25 mouse cellular contexts compared by ENCODE assay signal in the genomic region with DNA sequence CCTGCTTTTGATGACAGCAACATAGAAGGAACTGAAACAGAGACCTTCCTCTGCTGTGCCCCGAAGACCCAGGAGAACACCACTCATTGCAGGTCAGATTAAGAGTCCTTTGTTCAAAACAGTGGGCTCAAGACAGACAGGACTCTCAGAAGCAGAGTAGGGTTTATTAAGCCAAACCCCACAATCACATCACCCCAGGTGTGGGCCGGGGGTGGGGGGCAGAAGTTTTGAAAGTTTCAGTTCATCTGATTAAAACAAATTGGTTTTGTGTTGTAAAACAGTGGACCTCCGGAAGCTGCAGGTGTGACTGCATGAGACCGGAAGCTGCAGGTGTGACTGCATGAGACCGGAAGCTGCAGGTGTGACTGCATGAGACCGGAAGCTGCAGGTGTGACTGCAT. TPM values are rescaled to one million over a fixed set of nuclear protein-coding genes. Genes with fewer than 3 reads are reported as not detected.
DNase-seq lines count a peak whose midpoint lies in the region; ATAC-seq and TF ChIP-seq lines count a peak whose summit lies in the region.
"Had no signal": no experiment of that assay in that cellular context is flagged by ENCODE, and none has a peak within 500 bp of the region (broad histone marks: within the 10 kb centered on the region; RNA-seq: fewer than 3 reads in every experiment).

No protein-coding gene starts in this region.

- H3K9me3 ChIP-seq in forebrain, embryonic 14.5 days (replicated peaks; ENCODE audit: control insufficient read depth, low read length) = no peaks in the 10 kb centered on the region
- H3K9me3 ChIP-seq in forebrain, embryonic 16.5 days (ENCODE audit: control insufficient read depth, low read length) = no peaks in the 10 kb centered on the region
- H3K9me3 ChIP-seq: embryonic facial prominence, embryonic 13.5 days; heart, embryonic 13.5 days; kidney, embryonic 15.5 days; limb, embryonic 13.5 days; lung, embryonic 15.5 days; megakaryocyte, embryonic 14.5 days; midbrain, embryonic 12.5 days; neural tube, embryonic 12.5 days had no signal

- no peak for ATAC-seq in forebrain, embryonic 14.5 days
- ATAC-seq in forebrain, embryonic 16.5 days = no peak
- ATAC-seq: hindbrain, embryonic 16.5 days had no signal

- no peak for TF ChIP-seq POLR2A in thymus, adult 2 months (IDR thresholded peaks at IDR 0.05; ENCODE audit: control insufficient read depth, extremely low read depth, insufficient read depth, low read length, poor library complexity)

- intact Hi-C loops in gastrocnemius, postnatal 14 days (cut with DNase I; ENCODE audit: low total_unique reads) = loop anchor here (10.0 kb wide), 1 partner anchor 83 kb away; no protein-coding TSS in a partner anchor

- H3K9ac ChIP-seq in forebrain, embryonic 14.5 days (ENCODE audit: low read length) = no peak overlapping the region
- H3K9ac ChIP-seq in forebrain, embryonic 16.5 days (replicated peaks; ENCODE audit: low read depth, low read length) = no peak overlapping the region
- H3K9ac ChIP-seq: embryonic facial prominence, embryonic 13.5 days; heart, embryonic 13.5 days; kidney, embryonic 15.5 days; limb, embryonic 13.5 days; lung, embryonic 15.5 days; midbrain, embryonic 12.5 days; neural tube, embryonic 12.5 days had no signal

- no peaks in the 10 kb centered on the region for H3K27me3 ChIP-seq in forebrain, embryonic 14.5 days (replicated peaks; ENCODE audit: control insufficient read depth, insufficient read depth, low read length)
- no peaks in the 10 kb centered on the region for H3K27me3 ChIP-seq in forebrain, embryonic 16.5 days (replicated peaks; ENCODE audit: control insufficient read depth, insufficient read depth, low read length)
- H3K27me3 ChIP-seq in thymus, adult 2 months (ENCODE audit: control insufficient read depth, insufficient read depth, low read length) = no peaks in the 10 kb centered on the region
- H3K27me3 ChIP-seq: embryonic facial prominence, embryonic 13.5 days; heart, embryonic 13.5 days; kidney, embryonic 15.5 days; limb, embryonic 13.5 days; lung, embryonic 15.5 days; midbrain, embryonic 12.5 days; neural tube, embryonic 12.5 days had no signal

- H3K4me2 ChIP-seq in forebrain, embryonic 14.5 days (ENCODE audit: low read length) = no peak overlapping the region
- H3K4me2 ChIP-seq in forebrain, embryonic 16.5 days (ENCODE audit: low read length) = no peak overlapping the region
- H3K4me2 ChIP-seq: embryonic facial prominence, embryonic 13.5 days; heart, embryonic 13.5 days; kidney, embryonic 15.5 days; limb, embryonic 13.5 days; liver, embryonic 11.5 days; lung, embryonic 15.5 days; midbrain, embryonic 12.5 days had no signal

- H3K27ac ChIP-seq in forebrain, embryonic 14.5 days (ENCODE audit: low read depth, low read length) = peak overlapping the region; percentile 59; the same call in 1 of the 2 replicates
- no peak overlapping the region; the same call in 1 of the 2 replicates for H3K27ac ChIP-seq in forebrain, embryonic 16.5 days (ENCODE audit: low read length)
- H3K27ac ChIP-seq in layer of hippocampus, adult 2 months = peak overlapping the region; percentile 83; the same call in 1 of the 2 replicates
- peak overlapping the region; percentile 19; the same call in 1 of the 2 replicates for H3K27ac ChIP-seq in thymus, adult 2 months (ENCODE audit: control insufficient read depth, insufficient read depth, low read length)
- H3K27ac ChIP-seq: embryonic facial prominence, embryonic 13.5 days; heart, embryonic 13.5 days; kidney, embryonic 15.5 days; limb, embryonic 13.5 days; lung, embryonic 15.5 days; midbrain, embryonic 12.5 days had no signal

- H3K4me1 ChIP-seq in forebrain, embryonic 14.5 days (ENCODE audit: control insufficient read depth, insufficient read depth, low read length) = no peaks in the 10 kb centered on the region
- H3K4me1 ChIP-seq in forebrain, embryonic 16.5 days (replicated peaks; ENCODE audit: control insufficient read depth, insufficient read depth, low read length) = peaks cover 17% of the 10 kb centered on the region
- H3K4me1 ChIP-seq in thymus, adult 2 months (replicated peaks; ENCODE audit: control insufficient read depth, insufficient read depth, low read length) = no peaks in the 10 kb centered on the region

- DNase-seq in forebrain, embryonic 14.5 days (ENCODE audit: low spot score) = no peak
- DNase-seq in layer of hippocampus, adult 2 months (ENCODE audit: low spot score in 2 of 2) = no peak
- no peak for DNase-seq in layer of hippocampus, postnatal 14 days (ENCODE audit: low spot score in 2 of 2)
- DNase-seq in thymus, adult 2 months = peak; percentile 0
- no peak for DNase-seq in thymus, adult 18-20 months
- no peak for DNase-seq in gastrocnemius, postnatal 14 days
- DNase-seq: adrenal gland, postnatal 14 days; cerebellum, adult 11 months; cerebellum, adult 9-11 months; gastrocnemius, postnatal 25 days; heart, postnatal 10 days; kidney, adult 18-20 months; kidney, postnatal 25 days; lung, postnatal 4 days had no signal

- H3K4me3 ChIP-seq in forebrain, embryonic 14.5 days (ENCODE audit: low read depth, low read length) = no peak overlapping the region
- no peak overlapping the region for H3K4me3 ChIP-seq in forebrain, embryonic 16.5 days (replicated peaks; ENCODE audit: low read length)
- H3K4me3 ChIP-seq in layer of hippocampus, adult 2 months = no peak overlapping the region
- no peak overlapping the region for H3K4me3 ChIP-seq in thymus, adult 2 months (ENCODE audit: control insufficient read depth, insufficient read depth, low read length)
- H3K4me3 ChIP-seq: embryonic facial prominence, embryonic 13.5 days; heart, embryonic 13.5 days; kidney, embryonic 15.5 days; limb, embryonic 13.5 days; lung, embryonic 15.5 days; megakaryocyte, embryonic 14.5 days; midbrain, embryonic 12.5 days; neural tube, embryonic 12.5 days had no signal

- WGBS in forebrain, embryonic 14.5 days = 86% methylated on average over 5 of the region's 6 CpGs
- WGBS in forebrain, embryonic 16.5 days = 86% methylated on average over 5 of the region's 6 CpGs
- 91% methylated on average over 6 of the region's 6 CpGs for WGBS in thymus, adult 2 months

- TF ChIP-seq CTCF in layer of hippocampus, adult 2 months (conservative IDR thresholded peaks at IDR 0.05) = no peak
- no peak for TF ChIP-seq CTCF in thymus, adult 2 months (IDR thresholded peaks at IDR 0.05; ENCODE audit: borderline replicate concordance, control insufficient read depth, extremely low read depth, insufficient read depth, low read length, poor library complexity)

- no peaks in the 10 kb centered on the region for H3K36me3 ChIP-seq in forebrain, embryonic 14.5 days (ENCODE audit: control insufficient read depth, insufficient read depth, low read length)
- H3K36me3 ChIP-seq in forebrain, embryonic 16.5 days (ENCODE audit: control insufficient read depth, insufficient read depth) = no peaks in the 10 kb centered on the region
- H3K36me3 ChIP-seq in thymus, adult 2 months (ENCODE audit: control insufficient read depth, insufficient read depth, low read length) = no peaks in the 10 kb centered on the region
- H3K36me3 ChIP-seq: embryonic facial prominence, embryonic 13.5 days; heart, embryonic 13.5 days; kidney, embryonic 15.5 days; limb, embryonic 13.5 days; lung, embryonic 15.5 days; midbrain, embryonic 12.5 days; neural tube, embryonic 12.5 days had no signal

RNA-seq across cellular contexts. Expression of gene Lrrc8b, which starts 14.0 kb away (rescaled TPM):
- 14.7 and 19.6 TPM in 2 replicates for polyA plus RNA-seq in forebrain, embryonic 14.5 days (2014; fragmentation: Nextera tagmentation; extraction: Ambion mirVana)
- 17.6 and 18.8 TPM in 2 replicates for polyA plus RNA-seq in forebrain, embryonic 16.5 days (2015; fragmentation: Nextera tagmentation; extraction: Ambion mirVana)
- total RNA-seq in layer of hippocampus, adult 2 months (2021) = 10 to 100 TPM; 61.6 TPM
- 10 to 100 TPM; 80.1 to 81.4 TPM for total RNA-seq in layer of hippocampus, postnatal 14 days (2021)
- 19.2 and 22.5 TPM in 2 replicates for polyA plus RNA-seq in thymus, adult 2 months (2012; rRNA removed)
- 1 to 10 TPM; 5.0 to 5.7 TPM for total RNA-seq in gastrocnemius, postnatal 14 days (2021)

Comparison
In these comparisons a context has a peak if more than half of its experiments do, and no peak if none do; other contexts are left out.
1. RNA of gene Lrrc8b, which starts 14.0 kb away (total RNA-seq): 80.1 to 81.4 TPM in layer of hippocampus, postnatal 14 days and 61.6 TPM in layer of hippocampus, adult 2 months; 5.0 to 5.7 TPM in gastrocnemius, postnatal 14 days; every median in the first group is over 4 times any median in the second.